Mouse (Mus musculus): ENCODE measurements around the gene 4930467E23Rik. TPM values are rescaled to one million over a fixed set of nuclear protein-coding genes. Genes with fewer than 3 reads are reported as not detected.
A peak's percentile ranks its signal among the peaks of the same experiment; 100 is the strongest.
"Not testable (repeated sequence)": the region's sequence is repeated elsewhere in the genome, so short reads cannot be mapped to it uniquely, and the experiment has no call there.

The 4930467E23Rik gene
- total RNA-seq, 2 experiments from 2014 or later: 0.67 to 0.91 TPM

GRCm38 (mm10) chr8:19709488-19709887 is 19.9 kb upstream of the 4930467E23Rik start:
- not testable (repeated sequence) for DNase-seq (ENCODE audit: low spot score in 2 of 2)

- not testable (repeated sequence) for DNase-seq (ENCODE audit: low spot score in 2 of 2)
Observed at GRCm38 (mm10) chr8:19711171-19711860, 18.1 kb upstream of the 4930467E23Rik start.

GRCm38 (mm10) chr8:19712227-19712750 is 17.1 kb upstream of the 4930467E23Rik start:
- DNase-seq (ENCODE audit: low spot score in 2 of 2): not testable (repeated sequence)

GRCm38 (mm10) chr8:19712816-19713215 is 16.6 kb upstream of the 4930467E23Rik start:
- not testable (repeated sequence) for DNase-seq (ENCODE audit: low spot score in 2 of 2)

GRCm38 (mm10) chr8:19713232-19713834 is 16.0 kb upstream of the 4930467E23Rik start:
- DNase-seq (ENCODE audit: low spot score in 2 of 2): not testable (repeated sequence)

- not testable (repeated sequence) for DNase-seq (ENCODE audit: low spot score in 2 of 2)
Observed at GRCm38 (mm10) chr8:19714426-19714825, 14.9 kb upstream of the 4930467E23Rik start.

GRCm38 (mm10) chr8:19715266-19715665 is 14.1 kb upstream of the 4930467E23Rik start:
- DNase-seq (ENCODE audit: low spot score in 2 of 2): not testable (repeated sequence)

GRCm38 (mm10) chr8:19717851-19718250 is 11.5 kb upstream of the 4930467E23Rik start:
- DNase-seq (ENCODE audit: low spot score in 2 of 2): peak in 1 of 2 experiments; percentile 30

GRCm38 (mm10) chr8:19719513-19719912 is 9.9 kb upstream of the 4930467E23Rik start:
- DNase-seq (ENCODE audit: low spot score in 2 of 2): peak in 1 of 2 experiments; percentile 19

GRCm38 (mm10) chr8:19724871-19725270 is 4.5 kb upstream of the 4930467E23Rik start:
- DNase-seq (ENCODE audit: low spot score in 2 of 2): not testable (repeated sequence)

GRCm38 (mm10) chr8:19751773-19752172 is 22.4 kb downstream of the 4930467E23Rik start:
- not testable (repeated sequence) for DNase-seq (ENCODE audit: low spot score in 2 of 2)

GRCm38 (mm10) chr8:19754178-19754577 is 24.8 kb downstream of the 4930467E23Rik start:
- DNase-seq (ENCODE audit: low spot score in 2 of 2): not testable (repeated sequence)

GRCm38 (mm10) chr8:19754961-19755360 is 25.6 kb downstream of the 4930467E23Rik start:
- DNase-seq (ENCODE audit: low spot score in 2 of 2): not testable (repeated sequence)

GRCm38 (mm10) chr8:19761660-19762059 is 32.3 kb downstream of the 4930467E23Rik start:
- DNase-seq (ENCODE audit: low spot score in 2 of 2): not testable (repeated sequence)

GRCm38 (mm10) chr8:19762860-19763592 is 33.6 kb downstream of the 4930467E23Rik start:
- not testable (repeated sequence) for DNase-seq (ENCODE audit: low spot score in 2 of 2)

- not testable (repeated sequence) for DNase-seq (ENCODE audit: low spot score in 2 of 2)
Observed at GRCm38 (mm10) chr8:19765531-19765930, 36.2 kb downstream of the 4930467E23Rik start.

- DNase-seq (ENCODE audit: low spot score in 2 of 2): not testable (repeated sequence)
Observed at GRCm38 (mm10) chr8:19773461-19773860, 44.1 kb downstream of the 4930467E23Rik start.

- DNase-seq (ENCODE audit: low spot score in 2 of 2): not testable (repeated sequence)
Observed at GRCm38 (mm10) chr8:19776311-19776710, 46.9 kb downstream of the 4930467E23Rik start.

GRCm38 (mm10) chr8:19777500-19777899 is 48.1 kb downstream of the 4930467E23Rik start:
- not testable (repeated sequence) for DNase-seq (ENCODE audit: low spot score in 2 of 2)

- DNase-seq (ENCODE audit: low spot score in 2 of 2): not testable (repeated sequence)
Observed at GRCm38 (mm10) chr8:19778126-19778525, 48.8 kb downstream of the 4930467E23Rik start.

GRCm38 (mm10) chr8:19778891-19779290 is 49.5 kb downstream of the 4930467E23Rik start:
- DNase-seq (ENCODE audit: low spot score in 2 of 2): not testable (repeated sequence)

Measured in layer of hippocampus, postnatal 14 days (tissue).